Mouse (Mus musculus): Measurements from ENCODE around the gene Rhox9.
"Not testable (repeated sequence)": the region's sequence is repeated elsewhere in the genome, so short reads cannot be mapped to it uniquely, and the experiment has no call there.

Rhox9 gene

GRCm38 (mm10) chrX:37901670-37902069 is at the start of gene Rhox9:
Gene Rhox9, minus strand, starts transcription at chrX:37901770.
- not testable (repeated sequence) for DNase-seq (ENCODE audit: low read depth, low spot score)

GRCm38 (mm10) chrX:37916311-37916710 is 14.7 kb upstream of the Rhox9 start:
- no peak for DNase-seq (ENCODE audit: low read depth, low spot score)

- DNase-seq (ENCODE audit: low read depth, low spot score): peak; percentile 6
Measured at GRCm38 (mm10) chrX:37908581-37908980, 7.0 kb upstream of the Rhox9 start.

GRCm38 (mm10) chrX:37903727-37904126 is 2.2 kb upstream of the Rhox9 start:
- DNase-seq (ENCODE audit: low read depth, low spot score): peak; percentile 9

- DNase-seq (ENCODE audit: low read depth, low spot score): not testable (repeated sequence)
Measured at GRCm38 (mm10) chrX:37897132-37897531, 4.4 kb downstream of the Rhox9 start, which contains the start of gene Rhox7b. Gene Rhox7b, minus strand, starts transcription at chrX:37897232.

- DNase-seq (ENCODE audit: low read depth, low spot score): no peak
Measured at GRCm38 (mm10) chrX:37878844-37879243, 22.7 kb downstream of the Rhox9 start, which contains the start of gene Rhox8. Gene Rhox8, minus strand, starts transcription at chrX:37878944.

- DNase-seq (ENCODE audit: low read depth, low spot score): no peak
Measured at GRCm38 (mm10) chrX:37871641-37872040, 29.9 kb downstream of the Rhox9 start.

Data from 3T3-L1 (cell line).